Mouse (Mus musculus): ENCODE results near the gene Rab39. TPM values are rescaled to one million over a fixed set of nuclear protein-coding genes. Genes with fewer than 3 reads are reported as not detected.

The Rab39 gene
- total RNA-seq (2015) (0.64 TPM in 1 of 2 replicates, not detected in the other), total RNA-seq (2017) (0.17 and 0.21 TPM in 2 replicates)

GRCm38 (mm10) chr9:53705992-53706696 lies at the start of gene Rab39:
Rab39 (minus strand) TSS chr9:53706232.
- ATAC-seq (replicated peaks; ENCODE audit: poor library complexity): peak; percentile 94

GRCm38 (mm10) chr9:53754801-53755200 lies 48.8 kb upstream of the Rab39 start:
- ATAC-seq (replicated peaks; ENCODE audit: poor library complexity): no peak

DNA sequence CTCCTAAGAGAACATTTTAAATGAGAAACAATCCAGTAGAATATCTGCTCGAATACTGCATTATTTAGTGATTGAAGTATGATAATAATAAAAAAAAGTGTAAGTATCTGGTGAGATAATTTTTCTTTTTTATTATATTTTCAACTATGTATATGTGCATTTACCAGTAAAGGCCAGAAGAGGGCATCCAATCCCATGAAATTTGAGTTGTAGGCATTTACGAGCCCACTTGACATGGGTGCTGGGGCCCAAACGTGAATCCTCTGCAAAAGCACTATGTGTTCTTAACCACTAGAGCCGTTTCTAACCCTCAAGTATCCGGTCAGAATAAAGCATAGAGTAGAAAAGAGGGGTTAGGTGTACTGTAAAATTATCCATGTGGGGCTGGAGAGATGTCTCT lies 44.9 kb upstream of the Rab39 start:
- ATAC-seq (replicated peaks; ENCODE audit: poor library complexity): peak; percentile 63

- ATAC-seq (replicated peaks; ENCODE audit: poor library complexity): no peak
These were observed 44.4 kb upstream of the Rab39 start for GRCm38 (mm10) chr9:53750411-53750810.

GRCm38 (mm10) chr9:53740829-53741404 lies 34.9 kb upstream of the Rab39 start:
- peak; percentile 71 for ATAC-seq (replicated peaks; ENCODE audit: poor library complexity)

GRCm38 (mm10) chr9:53705491-53705991 lies 491 bp downstream of the Rab39 start:
- ATAC-seq (replicated peaks; ENCODE audit: poor library complexity): peak; percentile 36

GRCm38 (mm10) chr9:53702991-53703390 lies 3.0 kb downstream of the Rab39 start:
- ATAC-seq (replicated peaks; ENCODE audit: poor library complexity): no peak

DNA sequence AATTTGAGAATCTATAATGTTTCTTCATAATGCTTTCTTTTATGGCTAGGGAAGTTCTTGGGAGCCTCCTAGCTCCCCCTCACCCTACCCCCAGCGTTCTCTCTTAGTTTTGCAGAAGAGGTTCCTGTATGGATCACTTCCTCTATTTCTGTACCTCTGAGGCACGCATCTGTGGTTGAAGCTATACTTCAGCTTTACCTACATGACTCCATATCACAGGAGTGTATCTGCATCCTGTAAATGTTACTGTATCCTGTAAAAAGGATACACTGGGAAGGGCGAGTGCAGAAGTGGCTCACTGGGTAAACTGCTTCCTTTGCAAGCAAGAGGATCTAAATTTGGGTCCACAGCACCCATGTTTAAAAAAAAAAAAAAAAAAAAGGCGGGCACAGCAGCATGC lies 5.5 kb downstream of the Rab39 start:
- peak; percentile 89 for ATAC-seq (replicated peaks; ENCODE audit: poor library complexity)

GRCm38 (mm10) chr9:53695846-53696245 lies 10.2 kb downstream of the Rab39 start:
- ATAC-seq (replicated peaks; ENCODE audit: poor library complexity): no peak

GRCm38 (mm10) chr9:53693718-53694117 lies 12.3 kb downstream of the Rab39 start:
- peak; percentile 100 for ATAC-seq (replicated peaks; ENCODE audit: poor library complexity)

DNA sequence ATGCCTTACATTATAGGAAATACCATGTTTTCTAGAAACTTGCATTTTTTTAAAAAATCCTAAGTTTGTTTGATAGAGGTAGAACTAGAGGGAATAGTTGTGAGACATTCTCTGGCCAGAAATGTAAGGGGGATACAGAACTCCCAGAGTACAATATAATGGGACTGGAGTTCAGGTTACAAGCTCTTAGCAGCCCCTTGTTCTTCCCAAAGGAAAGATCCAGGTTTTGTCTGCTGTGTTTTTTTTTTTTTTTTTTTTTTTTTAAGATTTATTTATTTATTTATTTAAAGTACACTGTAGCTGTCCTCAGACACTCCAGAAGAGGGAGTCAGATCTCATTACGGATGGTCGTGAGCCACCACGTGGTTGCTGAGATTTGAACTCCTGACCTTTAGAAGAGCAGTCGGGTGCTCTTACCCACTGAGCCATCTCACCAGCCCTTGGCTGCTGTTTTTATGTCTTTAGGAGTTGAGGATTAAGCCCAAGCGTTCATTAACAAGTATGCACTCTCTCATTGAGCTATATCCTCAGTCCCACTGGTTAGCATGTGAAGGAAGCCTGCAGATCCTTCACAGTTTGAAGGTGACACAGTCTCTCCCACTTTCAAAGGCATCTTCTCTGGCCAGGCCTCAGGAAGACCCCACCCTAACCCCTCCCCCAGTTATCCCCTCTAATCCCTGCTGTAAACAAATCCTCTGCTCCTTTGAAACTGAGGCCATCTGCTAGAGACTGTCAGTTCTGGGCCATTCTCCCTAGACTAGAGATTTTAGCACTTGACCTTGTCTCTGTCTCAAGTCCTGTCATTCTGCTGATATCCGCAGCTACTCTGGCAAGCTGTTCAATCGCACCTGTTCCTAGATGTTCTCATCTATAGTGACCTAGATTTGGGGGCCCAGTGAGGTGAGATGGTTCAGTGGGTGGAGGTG lies 14.0 kb downstream of the Rab39 start:
- ATAC-seq (replicated peaks; ENCODE audit: poor library complexity): no peak

DNA sequence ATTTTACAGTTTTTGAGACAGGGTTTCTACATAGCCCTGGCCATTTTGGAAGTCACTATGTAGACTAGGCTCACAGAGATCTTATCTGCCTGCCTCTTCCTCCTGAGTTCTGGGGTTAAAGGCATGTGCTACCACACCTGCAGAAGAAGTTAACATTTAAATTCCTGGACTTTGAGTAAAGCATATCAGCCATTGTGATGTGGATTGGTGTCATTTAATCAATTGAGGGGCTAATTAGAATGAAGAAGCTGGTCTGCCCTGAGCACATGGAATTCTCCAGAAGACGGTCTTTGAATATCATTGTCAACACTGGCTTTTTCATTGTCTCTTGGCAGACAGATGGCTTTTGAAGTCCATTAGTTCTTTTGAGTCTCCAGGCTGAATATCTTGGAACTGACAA lies 25.2 kb downstream of the Rab39 start:
- no peak for ATAC-seq (replicated peaks; ENCODE audit: poor library complexity)

- no peak for ATAC-seq (replicated peaks; ENCODE audit: poor library complexity)
These were observed 29.1 kb downstream of the Rab39 start for GRCm38 (mm10) chr9:53676921-53677320.

GRCm38 (mm10) chr9:53673571-53673970 lies 32.5 kb downstream of the Rab39 start:
- peak; percentile 98 for ATAC-seq (replicated peaks; ENCODE audit: poor library complexity)

GRCm38 (mm10) chr9:53669680-53670219 lies 36.3 kb downstream of the Rab39 start, which contains the start of gene Cul5:
Cul5 (minus strand) TSS chr9:53670014.
- ATAC-seq (replicated peaks; ENCODE audit: poor library complexity): peak; percentile 68

DNA sequence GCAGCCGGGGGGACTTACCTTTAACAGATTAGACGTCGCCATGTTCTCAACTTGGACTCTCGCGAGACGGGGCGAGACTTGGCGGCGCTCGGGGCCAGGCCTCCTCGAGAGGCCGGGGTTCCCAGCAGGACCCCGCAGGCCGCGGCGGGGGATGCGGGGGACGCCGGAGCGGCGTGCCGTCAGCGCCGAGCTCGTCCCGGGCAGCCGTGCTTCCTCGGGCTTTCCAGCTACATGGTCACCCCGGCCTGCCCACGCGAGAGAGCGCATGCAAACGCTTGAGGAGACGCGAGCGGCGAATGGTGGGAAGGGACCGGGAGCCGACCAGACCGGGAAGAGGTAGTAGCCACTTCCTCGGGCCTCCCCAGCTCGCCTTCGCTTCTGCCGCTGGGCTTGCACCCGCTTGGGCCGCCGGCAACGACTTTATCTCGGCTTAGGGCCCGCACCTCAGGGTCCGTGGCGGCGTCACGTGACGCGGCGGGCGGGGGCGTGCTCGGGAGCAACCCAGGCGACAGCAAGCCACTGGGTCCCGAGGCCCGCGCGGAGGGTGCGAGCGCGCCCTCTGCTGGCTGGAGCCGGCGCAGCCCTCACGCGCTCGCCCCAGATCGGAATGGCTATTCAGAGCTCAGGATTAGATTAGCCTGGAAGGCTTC lies 38.9 kb downstream of the Rab39 start:
- peak; percentile 85 for ATAC-seq (replicated peaks; ENCODE audit: poor library complexity)

- ATAC-seq (replicated peaks; ENCODE audit: poor library complexity): peak; percentile 5; the same call in 1 of the 2 replicates
These were observed 39.4 kb downstream of the Rab39 start for GRCm38 (mm10) chr9:53666665-53667019.

- no peak for ATAC-seq (replicated peaks; ENCODE audit: poor library complexity)
These were observed 40.6 kb downstream of the Rab39 start for GRCm38 (mm10) chr9:53665428-53665827.

GRCm38 (mm10) chr9:53664819-53665218 lies 41.2 kb downstream of the Rab39 start:
- ATAC-seq (replicated peaks; ENCODE audit: poor library complexity): no peak

DNA sequence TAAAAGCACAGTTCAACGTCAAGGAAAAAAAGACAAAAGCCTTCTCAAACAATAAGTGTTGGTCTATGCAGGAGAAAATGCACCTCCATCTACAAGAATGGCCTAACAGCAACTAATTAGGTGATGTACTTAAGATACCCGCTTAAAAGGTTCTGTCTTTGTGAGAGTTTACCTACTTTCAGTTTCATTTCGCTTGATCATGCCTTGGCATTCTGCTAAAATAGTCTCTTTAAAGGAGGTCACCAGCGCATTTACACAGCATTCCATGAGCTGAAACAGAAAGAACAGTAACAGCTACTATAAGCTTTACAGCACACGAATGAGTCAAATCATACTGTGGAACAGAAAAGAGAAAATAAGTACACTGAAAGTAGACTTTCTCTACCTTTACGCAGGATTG lies 71.2 kb downstream of the Rab39 start:
- ATAC-seq (replicated peaks; ENCODE audit: poor library complexity): no peak
